Mouse (Mus musculus) CD4-positive helper T cell, adult 2 months (primary cell): ENCODE results near the gene Apol6.

Experiments
- DNase-seq: peaks from one replicate; pipeline ENCODE4 v3.0.0-alpha.2; 2012; ENCODE audit warnings: low read depth, missing footprints, low spot score

Apol6 gene

GRCm38 (mm10) chr15:77070745-77071268 lies 26.3 kb downstream of the Apol6 start:
- no peak for DNase-seq

DNA sequence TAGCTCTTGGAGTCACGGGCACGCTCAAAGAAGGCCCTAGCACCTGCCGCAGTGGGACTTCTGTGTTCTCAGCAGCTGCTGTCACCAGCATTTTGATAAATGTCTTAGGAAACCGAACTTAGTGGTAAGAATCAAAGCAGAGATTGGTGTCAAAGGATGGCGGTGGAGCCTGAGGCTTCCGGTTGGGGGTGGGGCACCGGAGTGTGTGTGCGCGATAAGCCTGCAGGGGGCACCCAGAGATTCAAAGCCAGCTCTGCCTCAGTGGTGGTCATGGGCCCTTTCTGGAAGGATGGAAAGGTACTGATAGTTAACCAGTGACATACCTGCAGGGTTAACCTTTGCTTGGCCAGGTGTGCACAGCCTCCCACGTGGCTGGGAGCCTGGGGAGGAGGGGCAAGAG lies 27.0 kb downstream of the Apol6 start:
- DNase-seq: peak; percentile 82

- DNase-seq: no peak
These were observed 28.1 kb downstream of the Apol6 start for GRCm38 (mm10) chr15:77072556-77073163.

DNA sequence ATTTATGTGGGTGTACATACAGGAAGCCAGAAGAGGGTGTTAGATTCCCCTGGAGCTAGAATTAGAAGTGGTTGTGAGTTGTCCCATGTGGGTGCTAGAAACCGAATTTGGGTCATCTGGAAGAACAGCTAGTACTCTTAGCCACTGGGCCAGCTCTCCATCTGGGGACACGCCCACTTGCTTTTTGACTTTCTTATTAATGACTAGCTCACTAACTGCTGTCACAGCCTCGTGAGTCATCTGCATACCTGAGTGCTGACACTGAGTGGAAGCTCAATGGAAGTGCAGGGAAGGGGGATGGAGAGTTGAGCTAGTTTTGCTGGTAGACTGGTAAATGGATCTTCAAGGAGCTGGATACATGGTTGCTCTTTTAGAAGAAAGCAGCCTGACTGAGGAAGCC lies 32.0 kb downstream of the Apol6 start:
- DNase-seq: no peak

DNA sequence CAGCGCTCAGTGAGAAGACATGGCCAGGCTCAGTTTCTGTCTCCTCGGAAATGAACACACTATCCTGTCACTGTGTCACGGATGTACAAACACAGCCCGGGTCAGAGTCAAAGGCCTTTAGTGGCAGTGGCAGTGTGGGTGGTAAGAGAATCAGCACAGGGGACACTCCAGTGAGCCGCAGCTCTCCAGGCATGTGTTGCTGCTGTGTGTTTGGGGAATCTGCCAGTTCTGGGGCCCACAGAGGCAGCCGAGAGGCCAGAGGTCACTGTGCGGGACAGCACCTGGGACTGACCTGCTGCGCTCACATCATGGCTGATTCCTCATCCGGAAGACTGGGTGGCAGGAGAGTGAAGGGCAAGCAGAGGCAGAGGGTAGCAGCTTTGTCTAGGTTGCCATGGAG lies 33.4 kb downstream of the Apol6 start:
- DNase-seq: no peak

- DNase-seq: no peak
These were observed 34.3 kb downstream of the Apol6 start for GRCm38 (mm10) chr15:77078786-77079185.

- no peak for DNase-seq
These were observed 34.8 kb downstream of the Apol6 start for GRCm38 (mm10) chr15:77079256-77079822.

DNA sequence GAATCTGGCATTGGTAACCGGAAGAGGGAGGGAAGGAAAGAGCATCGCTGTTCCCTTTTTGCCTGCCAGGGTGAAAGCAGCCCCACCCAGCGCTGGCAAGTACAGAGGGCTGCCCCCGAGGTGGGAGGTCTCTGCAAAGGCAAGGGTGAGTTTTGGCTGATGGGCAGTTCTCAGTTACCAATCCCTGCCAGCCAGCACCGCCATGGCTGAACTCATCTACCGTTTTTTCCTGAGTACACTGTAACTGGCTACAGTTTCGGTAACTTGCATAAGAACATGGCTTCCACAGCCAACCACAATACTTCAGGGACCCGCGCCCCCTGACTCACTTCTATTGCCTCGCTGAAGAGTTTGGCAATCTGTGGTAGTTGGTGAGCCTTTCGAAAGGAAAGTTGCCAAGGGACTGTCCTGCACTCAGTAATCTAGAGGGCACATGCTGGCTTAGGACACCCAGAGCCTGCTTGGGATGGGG lies 35.4 kb downstream of the Apol6 start:
- DNase-seq: no peak

DNA sequence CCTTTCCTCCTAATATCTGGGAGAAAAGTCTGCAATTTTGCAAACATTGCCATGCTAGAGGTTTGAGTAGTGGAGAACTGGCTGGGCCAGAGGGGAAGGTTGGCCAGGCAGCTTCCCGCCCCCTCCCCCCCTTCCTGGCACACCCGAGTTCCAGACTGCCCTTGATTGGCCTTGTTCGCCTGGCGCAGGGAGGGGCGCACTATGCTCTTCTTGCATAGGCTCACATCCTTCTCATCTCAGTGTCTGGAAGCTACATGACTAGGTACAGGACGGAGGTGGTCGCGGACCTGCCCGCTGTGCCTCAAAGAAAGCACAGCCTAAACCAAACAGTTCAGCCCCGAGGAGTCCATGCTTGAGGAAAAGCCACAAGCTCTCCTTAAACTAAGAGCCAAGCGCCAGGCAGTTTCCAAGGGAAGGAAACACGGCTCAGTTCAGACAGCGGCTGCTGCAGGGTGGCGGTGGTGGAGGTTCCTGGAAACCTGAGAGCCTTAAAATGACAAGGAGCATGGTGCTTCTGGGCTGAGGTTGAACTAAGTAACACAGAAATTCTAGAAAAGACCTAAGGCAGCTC lies 36.2 kb downstream of the Apol6 start:
- DNase-seq: no peak

DNA sequence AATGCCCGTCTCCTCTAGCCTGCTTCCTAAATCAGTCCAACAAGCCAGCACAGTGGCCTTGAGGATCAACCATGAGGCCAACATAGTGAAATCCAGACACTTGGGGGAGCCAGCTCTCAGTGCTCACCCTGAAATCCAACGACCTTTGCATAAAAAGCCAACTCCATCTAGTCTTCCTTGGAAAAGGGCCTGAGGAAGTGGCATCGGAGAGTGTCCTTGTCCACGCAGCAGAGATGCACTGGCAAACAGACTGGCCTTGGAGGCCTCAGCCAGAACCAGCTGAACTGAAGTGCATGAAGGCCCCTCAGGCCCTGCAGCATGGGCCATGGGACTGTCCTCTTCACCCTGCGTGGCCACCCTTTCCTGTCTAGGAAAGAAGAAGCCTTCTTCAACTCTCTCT lies 36.9 kb downstream of the Apol6 start:
- DNase-seq: no peak

GRCm38 (mm10) chr15:77085818-77086217 lies 41.3 kb downstream of the Apol6 start:
- DNase-seq: no peak

- DNase-seq: no peak
These were observed 42.0 kb downstream of the Apol6 start for GRCm38 (mm10) chr15:77086488-77086887.

DNA sequence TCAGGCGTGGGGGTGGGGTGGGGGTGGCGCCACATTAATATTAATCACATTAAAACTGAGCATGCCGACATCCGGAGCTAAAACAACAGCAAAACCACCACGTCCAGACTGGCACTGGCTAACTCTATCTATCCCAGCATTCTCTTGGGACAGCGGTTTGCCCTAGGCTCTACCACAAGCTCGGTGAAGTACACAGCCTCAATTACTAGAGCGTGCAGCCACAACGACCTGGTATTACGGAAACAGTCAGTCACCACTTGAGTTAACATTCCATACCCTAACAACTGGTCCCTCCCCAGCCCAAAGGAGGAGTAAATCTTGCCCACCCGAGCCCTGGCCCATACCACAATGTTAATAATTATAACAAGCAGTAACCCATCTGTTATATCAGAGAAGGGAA lies 44.7 kb downstream of the Apol6 start:
- no peak for DNase-seq

DNA sequence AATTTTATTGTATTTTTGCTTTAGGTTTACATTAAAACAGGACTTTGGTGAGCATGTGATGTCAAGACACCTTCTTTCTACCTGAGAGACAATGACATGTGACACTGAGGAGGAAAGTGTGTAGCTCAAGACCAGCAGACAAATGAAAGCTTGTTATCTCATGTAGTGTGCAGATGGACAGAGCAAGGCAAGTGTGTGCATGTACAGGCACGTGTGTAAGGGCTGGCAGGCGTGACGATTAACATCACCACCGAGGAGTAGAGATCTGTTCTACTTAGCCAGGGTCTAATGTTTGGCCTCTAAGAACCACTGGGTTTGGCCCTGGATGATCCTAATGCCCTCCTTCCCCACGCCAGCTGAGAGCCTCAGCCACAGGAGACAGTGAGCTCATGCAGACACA lies 46.0 kb downstream of the Apol6 start:
- DNase-seq: no peak

GRCm38 (mm10) chr15:77091394-77091793 lies 46.9 kb downstream of the Apol6 start:
- DNase-seq: no peak

DNA sequence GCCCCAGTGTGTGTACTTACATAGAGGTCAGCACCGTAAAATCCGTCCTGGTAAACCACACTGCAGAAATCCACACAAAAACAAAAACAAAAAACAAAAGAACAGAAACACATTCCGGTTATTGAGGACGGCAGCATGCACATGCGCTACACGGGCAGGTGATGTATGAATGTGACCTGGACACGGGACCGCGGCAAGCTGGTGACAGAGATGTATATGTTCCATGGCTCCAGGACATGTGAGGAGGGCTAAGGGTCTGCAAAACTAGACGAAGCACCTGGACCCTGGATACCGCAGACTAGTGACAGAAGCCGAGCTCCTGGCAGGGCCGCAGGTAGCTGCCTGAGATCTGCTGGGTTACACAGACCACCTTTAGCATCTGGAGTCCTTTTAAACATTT lies 49.9 kb downstream of the Apol6 start:
- DNase-seq: no peak

- DNase-seq: no peak
These were observed 50.7 kb downstream of the Apol6 start for GRCm38 (mm10) chr15:77095216-77095615.

DNA sequence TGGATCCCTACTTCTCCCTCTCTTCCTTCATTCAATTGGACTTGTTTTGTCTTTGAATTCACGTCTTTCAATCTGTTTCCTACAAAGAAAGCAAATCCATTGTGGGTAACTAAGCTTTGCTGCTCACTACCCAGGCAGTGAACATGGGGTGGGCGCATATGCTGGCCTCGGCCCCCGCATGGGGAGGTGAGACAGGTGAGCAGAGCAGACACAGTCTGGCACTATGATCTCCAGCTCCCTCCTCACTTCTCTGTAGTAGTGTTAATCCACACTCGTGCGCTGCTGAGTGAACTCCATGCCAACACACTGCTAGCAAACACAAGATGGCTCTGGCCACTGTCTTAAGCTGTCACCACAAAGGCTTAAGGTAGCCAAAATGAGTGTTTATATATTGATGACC lies 52.8 kb downstream of the Apol6 start:
- no peak for DNase-seq

DNA sequence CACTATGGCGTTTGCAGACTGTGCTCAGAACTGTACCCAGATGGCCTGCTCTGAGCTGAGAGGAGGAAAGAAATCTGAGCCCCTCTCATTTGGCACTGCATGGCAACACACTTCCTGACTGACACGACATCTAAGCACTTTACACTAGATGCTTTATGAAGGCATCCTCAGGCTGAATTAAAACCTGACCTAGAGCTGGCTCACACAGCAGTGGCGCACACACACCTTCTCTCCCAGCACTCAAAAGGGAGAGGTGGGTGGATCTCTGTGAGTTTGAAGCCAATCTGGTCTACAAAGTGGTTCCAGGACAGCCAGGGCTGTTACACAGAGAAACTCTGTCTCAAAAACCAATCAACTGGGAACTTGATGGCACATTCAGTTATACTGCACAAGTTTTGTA lies 55.2 kb downstream of the Apol6 start:
- DNase-seq: no peak

DNA sequence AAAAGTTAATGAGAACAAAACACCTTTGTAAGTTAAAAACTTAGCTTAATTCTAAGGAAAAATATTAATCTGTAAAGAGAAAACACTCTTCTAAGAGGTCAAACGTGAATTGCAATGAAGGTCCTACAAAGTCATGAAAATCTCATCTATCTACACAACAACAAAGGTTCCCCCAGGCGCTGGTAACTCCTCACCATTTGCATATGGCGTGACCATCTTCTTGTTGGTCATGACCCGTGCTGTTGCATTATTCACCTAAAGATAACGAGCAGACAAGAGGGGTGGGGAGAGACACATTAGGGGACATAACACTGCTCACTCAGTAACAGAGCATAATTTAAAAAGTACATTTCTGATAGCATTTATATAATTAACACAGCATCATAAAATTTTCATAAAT lies 58.2 kb downstream of the Apol6 start:
- DNase-seq: no peak

- DNase-seq: no peak
These were observed 60.0 kb downstream of the Apol6 start for GRCm38 (mm10) chr15:77104349-77105158.

- DNase-seq: no peak
These were observed 60.7 kb downstream of the Apol6 start for GRCm38 (mm10) chr15:77105273-77105672.
